Mouse (Mus musculus): Measurements from ENCODE around the gene Igfn1. TPM values are rescaled to one million over a fixed set of nuclear protein-coding genes. Genes with fewer than 3 reads are reported as not detected.

Igfn1 gene
- polyA plus RNA-seq (2015; fragmentation: Nextera tagmentation; extraction: Ambion mirVana), result not detected in 2 replicates

- Histone ChIP-seq H3K4me2 (peak within 1 kb of the TSS; percentile 83), H3K27me3 (peaks cover 11% of the 10 kb centered on the region; the same call in 1 of the 2 replicates), H3K9me3 (no peaks in the 10 kb centered on the region), H3K4me3 (peak within 1 kb of the TSS; percentile 48), H3K36me3 (no peaks in the 10 kb centered on the region), H3K9ac (no peak within 1 kb of the TSS), H3K27ac (no peak within 1 kb of the TSS), H3K4me1 (no peaks in the 10 kb centered on the region)
- 73% methylated on average over 3 of the region's 3 CpGs for WGBS
- ATAC-seq (ENCODE audit: borderline replicate concordance, extremely low read depth, low FRiP score, low TSS enrichment), result no peak
These were observed at the start of gene Igfn1 for GRCm38 (mm10) chr1:136006292-136006748. TSS of gene Igfn1 (minus strand) at chr1:136006342.

DNA sequence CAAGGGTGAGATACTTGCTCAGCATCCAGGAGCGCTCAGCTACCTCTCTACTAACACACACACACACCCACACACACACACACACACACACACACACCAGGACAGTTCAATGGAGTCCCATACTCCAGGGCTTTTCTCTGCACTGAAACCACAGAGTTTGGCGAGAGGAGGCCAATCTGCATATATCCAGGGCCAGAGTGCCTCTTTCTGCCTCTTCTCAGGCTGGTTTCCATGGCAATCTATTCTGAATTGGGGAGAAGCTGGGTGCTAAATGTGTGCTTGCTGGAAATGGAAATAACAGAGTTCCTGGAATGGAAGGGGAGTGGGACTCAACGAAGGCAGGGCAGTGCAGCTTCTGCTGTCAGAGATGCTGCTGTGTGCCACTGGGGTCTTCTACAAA lies 49.6 kb upstream of the Igfn1 start:
- Histone ChIP-seq H3K36me3 (no peaks in the 10 kb centered on the region), H3K4me2 (no peak overlapping the region), H3K9ac (no peak overlapping the region), H3K9me3 (no peaks in the 10 kb centered on the region), H3K4me1 (peaks cover 8% of the 10 kb centered on the region), H3K4me3 (no peak overlapping the region), H3K27me3 (peaks cover 19% of the 10 kb centered on the region), H3K27ac (no peak overlapping the region)
- no peak for ATAC-seq (ENCODE audit: borderline replicate concordance, extremely low read depth, low FRiP score, low TSS enrichment)
- 50% methylated on average over 3 of the region's 3 CpGs for WGBS

- H3K27me3 ChIP-seq, result peaks cover 44% of the 10 kb centered on the region
- H3K27ac ChIP-seq, result no peak within 1 kb of the TSS
These were observed 46.4 kb upstream of the Igfn1 start, which contains the start of gene Cacna1s for GRCm38 (mm10) chr1:136052547-136052946. TSS of gene Cacna1s (plus strand) at chr1:136052750.

DNA sequence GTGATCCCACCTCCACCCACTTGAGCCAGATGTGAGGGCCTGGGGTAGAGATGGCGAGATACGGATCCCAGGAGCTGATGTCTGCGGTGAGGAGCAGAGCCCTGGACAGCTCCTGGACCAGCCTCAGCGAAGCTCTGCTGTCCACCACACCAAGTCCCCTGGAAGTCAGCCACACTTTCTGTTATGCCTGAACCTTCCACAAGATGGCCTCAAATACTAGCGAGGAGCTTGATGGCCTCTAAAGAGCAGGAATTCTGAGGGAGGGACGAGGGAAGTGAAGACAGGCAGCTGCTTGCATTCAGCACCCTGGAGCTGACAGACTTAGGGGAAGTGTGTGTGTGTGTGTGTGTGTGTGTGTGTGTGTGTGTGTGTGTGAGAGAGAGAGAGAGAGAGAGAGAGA lies 45.3 kb upstream of the Igfn1 start:
- Histone ChIP-seq H3K9ac (no peak overlapping the region), H3K4me1 (peaks cover 11% of the 10 kb centered on the region), H3K4me3 (peak overlapping the region; percentile 14), H3K27me3 (peaks cover 53% of the 10 kb centered on the region), H3K36me3 (no peaks in the 10 kb centered on the region), H3K9me3 (no peaks in the 10 kb centered on the region), H3K27ac (no peak overlapping the region), H3K4me2 (peak overlapping the region; percentile 44)
- peak; percentile 77 for ATAC-seq (ENCODE audit: borderline replicate concordance, extremely low read depth, low FRiP score, low TSS enrichment)
- 0% methylated on average over 6 of the region's 6 CpGs for WGBS

More at GRCm38 (mm10) chr1:136052547-136052946, 46.4 kb upstream of the Igfn1 start, which contains the start of gene Cacna1s:
- WGBS, result 56% methylated on average over 11 of the region's 11 CpGs
- Histone ChIP-seq H3K4me2 (no peak within 1 kb of the TSS), H3K4me1 (peaks cover 11% of the 10 kb centered on the region), H3K9ac (no peak within 1 kb of the TSS), H3K36me3 (no peaks in the 10 kb centered on the region), H3K4me3 (no peak within 1 kb of the TSS), H3K9me3 (no peaks in the 10 kb centered on the region)
- ATAC-seq (ENCODE audit: borderline replicate concordance, extremely low read depth, low FRiP score, low TSS enrichment), result no peak

DNA sequence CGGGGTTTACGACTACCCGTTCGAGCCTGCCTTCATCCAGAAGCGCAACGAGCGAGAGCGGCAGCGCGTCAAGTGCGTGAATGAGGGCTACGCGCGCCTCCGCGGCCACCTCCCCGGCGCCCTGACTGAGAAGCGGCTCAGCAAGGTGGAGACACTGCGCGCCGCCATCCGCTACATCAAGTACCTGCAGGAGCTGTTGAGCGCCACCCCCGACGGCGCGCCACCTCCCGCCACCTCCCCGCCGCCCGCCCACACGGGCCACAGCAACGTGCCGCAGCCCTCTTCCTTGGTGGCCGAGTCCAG lies 44.8 kb upstream of the Igfn1 start:
- peak overlapping the region; percentile 44 for H3K4me2 ChIP-seq
- no peaks in the 10 kb centered on the region for H3K9me3 ChIP-seq
- H3K36me3 ChIP-seq, result no peaks in the 10 kb centered on the region
- peaks cover 53% of the 10 kb centered on the region for H3K27me3 ChIP-seq
- no peak overlapping the region for H3K27ac ChIP-seq
- peak overlapping the region; percentile 14 for H3K4me3 ChIP-seq
- WGBS, result 1% methylated on average over 36 of the region's 36 CpGs
- peak; percentile 16; the same call in 1 of the 2 replicates for ATAC-seq (ENCODE audit: borderline replicate concordance, extremely low read depth, low FRiP score, low TSS enrichment)
- H3K9ac ChIP-seq, result no peak overlapping the region
- H3K4me1 ChIP-seq, result peaks cover 11% of the 10 kb centered on the region

- H3K4me2 ChIP-seq, result peak within 1 kb of the TSS; percentile 44
- WGBS, result 21% methylated on average over 29 of the region's 29 CpGs
- H3K27me3 ChIP-seq, result peaks cover 53% of the 10 kb centered on the region
- no peaks in the 10 kb centered on the region for H3K36me3 ChIP-seq
- no peak within 1 kb of the TSS for H3K9ac ChIP-seq
- H3K27ac ChIP-seq, result no peak within 1 kb of the TSS
- H3K4me1 ChIP-seq, result peaks cover 11% of the 10 kb centered on the region
- H3K9me3 ChIP-seq, result no peaks in the 10 kb centered on the region
- H3K4me3 ChIP-seq, result peak within 1 kb of the TSS; percentile 14
- 0 out of 2 replicates have a peak, but pooled peaks have one; percentile 24 for ATAC-seq (ENCODE audit: borderline replicate concordance, extremely low read depth, low FRiP score, low TSS enrichment)
These were observed 44.3 kb upstream of the Igfn1 start, which contains the start of gene Ascl5 for GRCm38 (mm10) chr1:136050312-136051012. TSS of gene Ascl5 (plus strand) at chr1:136050804.

DNA sequence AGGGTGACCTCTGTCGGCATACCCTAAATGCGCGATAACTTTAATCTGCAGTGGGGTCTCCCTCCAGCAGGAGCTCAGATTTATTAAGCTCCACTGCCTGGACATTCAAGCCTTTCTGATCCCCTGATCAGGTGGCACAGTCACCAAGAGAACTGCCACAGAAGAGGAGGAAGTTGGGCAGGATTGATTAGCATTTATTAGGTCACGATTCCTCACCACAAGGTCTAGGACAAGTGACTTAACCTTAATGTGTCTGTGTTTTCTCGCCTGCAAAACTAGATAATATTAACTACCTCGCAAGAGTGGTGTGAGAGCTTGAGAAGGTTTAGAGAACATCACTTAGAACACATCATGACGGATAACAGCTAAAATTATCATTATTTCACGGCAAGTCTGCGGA lies 41.8 kb upstream of the Igfn1 start:
- no peak overlapping the region for H3K27ac ChIP-seq
- peaks cover 51% of the 10 kb centered on the region for H3K27me3 ChIP-seq
- H3K4me2 ChIP-seq, result no peak overlapping the region
- no peak overlapping the region for H3K9ac ChIP-seq
- H3K36me3 ChIP-seq, result no peaks in the 10 kb centered on the region
- WGBS, result 56% methylated on average over 9 of the region's 9 CpGs
- no peaks in the 10 kb centered on the region for H3K9me3 ChIP-seq
- H3K4me3 ChIP-seq, result no peak overlapping the region
- no peak for ATAC-seq (ENCODE audit: borderline replicate concordance, extremely low read depth, low FRiP score, low TSS enrichment)
- H3K4me1 ChIP-seq, result peaks cover 7% of the 10 kb centered on the region

DNA sequence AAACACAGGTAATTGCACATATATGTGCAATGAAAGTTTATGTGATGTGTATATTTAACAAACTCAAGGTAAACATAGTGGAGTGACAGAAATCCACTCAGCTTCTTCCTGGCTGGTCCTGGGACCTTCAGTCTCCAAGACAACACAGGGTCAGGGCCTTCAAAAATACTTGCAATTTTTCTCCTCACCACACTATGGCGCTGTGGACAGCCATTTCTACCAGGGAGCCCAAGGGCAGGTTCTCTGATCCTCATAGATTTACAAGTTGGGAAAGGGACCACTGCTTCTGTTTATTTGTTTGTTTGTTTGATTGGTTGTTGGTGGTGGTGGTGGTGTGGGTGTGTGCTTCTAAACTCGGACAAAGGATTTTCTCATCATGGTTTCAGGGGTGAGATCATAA lies 41.3 kb upstream of the Igfn1 start:
- no peak overlapping the region for H3K9ac ChIP-seq
- no peak overlapping the region for H3K4me2 ChIP-seq
- no peak overlapping the region for H3K4me3 ChIP-seq
- H3K27ac ChIP-seq, result no peak overlapping the region
- no peaks in the 10 kb centered on the region for H3K36me3 ChIP-seq
- H3K4me1 ChIP-seq, result peaks cover 7% of the 10 kb centered on the region
- ATAC-seq (ENCODE audit: borderline replicate concordance, extremely low read depth, low FRiP score, low TSS enrichment), result no peak
- WGBS, result 5% methylated on average over 2 of the region's 2 CpGs
- H3K9me3 ChIP-seq, result no peaks in the 10 kb centered on the region
- H3K27me3 ChIP-seq, result peaks cover 47% of the 10 kb centered on the region

DNA sequence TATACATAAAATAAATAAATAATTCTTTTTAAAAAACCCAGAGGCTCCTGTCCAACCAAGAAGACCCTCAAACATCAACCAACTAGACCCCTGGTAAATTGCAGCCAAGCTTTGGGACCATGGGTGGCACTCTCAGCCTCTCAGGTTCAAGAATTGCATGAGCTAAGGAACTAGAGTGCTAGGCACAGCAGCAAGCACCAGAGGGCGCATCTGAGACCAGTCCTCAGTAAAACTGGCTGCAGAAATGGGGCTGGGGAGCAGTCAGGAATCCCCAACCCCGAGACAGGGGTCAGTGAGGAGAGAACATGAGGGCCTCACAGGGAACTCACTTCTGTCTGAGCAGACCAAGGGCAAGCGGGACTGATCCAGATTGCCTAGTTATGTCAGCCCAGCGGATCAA lies 39.6 kb upstream of the Igfn1 start:
- no peak overlapping the region for H3K4me3 ChIP-seq
- 8% methylated on average over 4 of the region's 4 CpGs for WGBS
- H3K9me3 ChIP-seq, result no peaks in the 10 kb centered on the region
- H3K4me2 ChIP-seq, result no peak overlapping the region
- peaks cover 12% of the 10 kb centered on the region for H3K4me1 ChIP-seq
- no peak for ATAC-seq (ENCODE audit: borderline replicate concordance, extremely low read depth, low FRiP score, low TSS enrichment)
- H3K27ac ChIP-seq, result no peak overlapping the region
- H3K9ac ChIP-seq, result no peak overlapping the region
- no peaks in the 10 kb centered on the region for H3K36me3 ChIP-seq
- peaks cover 38% of the 10 kb centered on the region for H3K27me3 ChIP-seq

GRCm38 (mm10) chr1:136040874-136041273 lies 34.7 kb upstream of the Igfn1 start:
- Histone ChIP-seq H3K4me1 (peaks cover 15% of the 10 kb centered on the region), H3K4me3 (no peak overlapping the region), H3K4me2 (peak overlapping the region; percentile 26), H3K9ac (no peak overlapping the region), H3K36me3 (no peaks in the 10 kb centered on the region), H3K27ac (no peak overlapping the region), H3K27me3 (peaks cover 4% of the 10 kb centered on the region; the same call in 1 of the 2 replicates), H3K9me3 (no peaks in the 10 kb centered on the region)
- ATAC-seq (ENCODE audit: borderline replicate concordance, extremely low read depth, low FRiP score, low TSS enrichment), result no peak
- 10% methylated on average over 4 of the region's 4 CpGs for WGBS

DNA sequence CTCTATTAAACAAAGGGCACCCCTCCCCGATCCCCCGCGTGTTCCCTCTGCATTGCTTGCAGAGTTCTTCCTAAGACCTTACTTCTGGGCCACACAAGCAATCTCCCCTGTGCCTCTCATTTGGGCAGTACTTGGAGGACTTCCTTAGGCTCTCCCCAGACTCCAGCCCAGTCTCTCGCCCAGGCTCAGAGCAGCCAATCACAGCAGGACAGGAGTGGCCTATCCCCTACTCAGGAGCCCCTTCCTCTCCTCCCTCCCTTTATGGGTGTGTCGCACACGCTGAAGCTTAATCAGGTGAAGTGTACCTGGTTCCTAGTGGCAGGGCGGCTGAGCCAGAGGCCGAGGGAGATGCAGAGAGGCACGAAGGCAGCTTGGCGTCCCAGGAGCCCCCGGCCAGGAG lies 34.3 kb upstream of the Igfn1 start:
- Histone ChIP-seq H3K4me3 (no peak overlapping the region), H3K4me2 (peak overlapping the region; percentile 26; the same call in 1 of the 2 replicates), H3K36me3 (peaks cover under 1% of the 10 kb centered on the region; the same call in 1 of the 2 replicates), H3K27me3 (peaks cover 4% of the 10 kb centered on the region; the same call in 1 of the 2 replicates), H3K4me1 (peaks cover 15% of the 10 kb centered on the region), H3K27ac (no peak overlapping the region), H3K9me3 (no peaks in the 10 kb centered on the region), H3K9ac (no peak overlapping the region)
- ATAC-seq (ENCODE audit: borderline replicate concordance, extremely low read depth, low FRiP score, low TSS enrichment), result peak; percentile 75; the same call in 1 of the 2 replicates
- WGBS, result 14% methylated on average over 11 of the region's 11 CpGs

- H3K9ac ChIP-seq, result no peak overlapping the region
- H3K4me1 ChIP-seq, result peaks cover 15% of the 10 kb centered on the region
- 70% methylated on average over 5 of the region's 5 CpGs for WGBS
- H3K4me3 ChIP-seq, result no peak overlapping the region
- no peaks in the 10 kb centered on the region for H3K9me3 ChIP-seq
- no peak overlapping the region for H3K4me2 ChIP-seq
- no peak overlapping the region for H3K27ac ChIP-seq
- ATAC-seq (ENCODE audit: borderline replicate concordance, extremely low read depth, low FRiP score, low TSS enrichment), result no peak
- H3K36me3 ChIP-seq, result peaks cover 16% of the 10 kb centered on the region
- peaks cover 4% of the 10 kb centered on the region; the same call in 1 of the 2 replicates for H3K27me3 ChIP-seq
These were observed 32.8 kb upstream of the Igfn1 start for GRCm38 (mm10) chr1:136038746-136039538.

Measured in lung, embryonic 15.5 days (tissue).